Mouse (Mus musculus): ENCODE data around the gene Irgm2. TPM values are rescaled to one million over a fixed set of nuclear protein-coding genes. Genes with fewer than 3 reads are reported as not detected.

The Irgm2 gene
- polyA plus RNA-seq, 1 experiment from 2014 or later, result 1.3 TPM

- no peaks in the 10 kb centered on the region for H3K4me1 ChIP-seq (ENCODE audit: control insufficient read depth, insufficient read depth, low read length)
- 88% methylated on average over 4 of the region's 4 CpGs for WGBS
- no peaks in the 10 kb centered on the region for H3K27me3 ChIP-seq (ENCODE audit: control insufficient read depth, insufficient read depth, low read length)
- H3K4me3 ChIP-seq (replicated peaks; ENCODE audit: low read depth, low read length), result no peak overlapping the region
- no peak overlapping the region for H3K27ac ChIP-seq (replicated peaks; ENCODE audit: low read depth, low read length)
- H3K36me3 ChIP-seq (ENCODE audit: control insufficient read depth, insufficient read depth, low read length), result no peaks in the 10 kb centered on the region
- ATAC-seq (ENCODE audit: low FRiP score, low TSS enrichment) (no peak), DNase-seq (no peak)
- H3K9ac ChIP-seq (replicated peaks; ENCODE audit: low read length), result no peak overlapping the region
- no peaks in the 10 kb centered on the region for H3K9me3 ChIP-seq (ENCODE audit: control insufficient read depth, low read length)
- no peak overlapping the region for H3K4me2 ChIP-seq (ENCODE audit: low read length)
These were observed 60.7 kb downstream of the Irgm2 start for GRCm38 (mm10) chr11:58260156-58260555.

DNA sequence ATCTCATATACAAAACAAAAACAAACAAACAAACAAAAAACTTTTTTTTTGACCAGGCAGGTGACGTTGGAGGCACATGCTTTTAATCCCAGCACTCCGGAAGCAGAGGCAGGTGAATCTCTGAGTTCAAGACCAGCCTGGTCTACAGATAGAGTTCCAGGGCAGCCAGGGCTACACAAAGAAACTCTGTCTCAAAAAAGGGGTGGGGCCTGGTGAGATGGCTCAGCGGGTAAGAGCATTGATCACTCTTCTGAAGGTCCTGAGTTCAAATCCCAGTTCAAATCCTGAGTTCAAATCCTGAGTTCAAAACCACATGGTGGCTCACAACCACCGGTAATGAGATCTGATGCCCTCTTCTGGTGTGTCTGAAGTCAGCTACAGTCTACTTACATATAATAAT, 62.4 kb downstream of the Irgm2 start:
- no peaks in the 10 kb centered on the region for H3K36me3 ChIP-seq (ENCODE audit: control insufficient read depth, insufficient read depth, low read length)
- no peak overlapping the region for H3K27ac ChIP-seq (replicated peaks; ENCODE audit: low read depth, low read length)
- no peaks in the 10 kb centered on the region for H3K9me3 ChIP-seq (ENCODE audit: control insufficient read depth, low read length)
- ATAC-seq (ENCODE audit: low FRiP score, low TSS enrichment) (no peak), DNase-seq (no peak)
- H3K4me3 ChIP-seq (replicated peaks; ENCODE audit: low read depth, low read length), result no peak overlapping the region
- no peaks in the 10 kb centered on the region for H3K27me3 ChIP-seq (ENCODE audit: control insufficient read depth, insufficient read depth, low read length)
- 91% methylated on average over 4 of the region's 4 CpGs for WGBS
- H3K4me2 ChIP-seq (ENCODE audit: low read length), result no peak overlapping the region
- no peaks in the 10 kb centered on the region for H3K4me1 ChIP-seq (ENCODE audit: control insufficient read depth, insufficient read depth, low read length)
- no peak overlapping the region for H3K9ac ChIP-seq (replicated peaks; ENCODE audit: low read length)

DNA sequence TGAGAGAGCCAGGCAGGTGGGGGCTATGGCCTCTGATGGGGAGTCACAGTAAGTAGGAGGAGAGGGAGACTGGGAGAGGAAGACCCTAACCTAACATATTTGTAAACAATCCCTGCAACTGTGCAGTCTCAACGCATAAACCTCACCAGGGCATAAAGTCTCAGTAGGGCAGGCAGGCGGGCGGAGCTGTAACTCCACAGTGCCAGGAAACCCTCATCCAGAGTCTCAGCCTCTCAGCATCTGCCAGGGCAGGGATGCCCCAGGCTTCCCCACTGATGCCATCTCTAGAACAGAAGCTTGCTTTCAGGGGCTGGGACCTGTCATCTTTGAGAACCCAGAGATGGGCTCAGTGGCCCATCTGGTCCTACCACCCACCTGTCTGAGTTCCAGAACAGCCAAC, 62.9 kb downstream of the Irgm2 start:
- Histone ChIP-seq H3K27ac (replicated peaks; ENCODE audit: low read depth, low read length) (no peak overlapping the region), H3K4me1 (ENCODE audit: control insufficient read depth, insufficient read depth, low read length) (no peaks in the 10 kb centered on the region), H3K27me3 (ENCODE audit: control insufficient read depth, insufficient read depth, low read length) (no peaks in the 10 kb centered on the region), H3K36me3 (ENCODE audit: control insufficient read depth, insufficient read depth, low read length) (no peaks in the 10 kb centered on the region), H3K4me2 (ENCODE audit: low read length) (no peak overlapping the region), H3K4me3 (replicated peaks; ENCODE audit: low read depth, low read length) (no peak overlapping the region), H3K9ac (replicated peaks; ENCODE audit: low read length) (no peak overlapping the region), H3K9me3 (ENCODE audit: control insufficient read depth, low read length) (no peaks in the 10 kb centered on the region)
- ATAC-seq (ENCODE audit: low FRiP score, low TSS enrichment) (no peak), DNase-seq (no peak)
- WGBS, result 92% methylated on average over 3 of the region's 3 CpGs

GRCm38 (mm10) chr11:58263516-58263915, 64.1 kb downstream of the Irgm2 start:
- ATAC-seq (ENCODE audit: low FRiP score, low TSS enrichment) (no peak), DNase-seq (no peak)
- Histone ChIP-seq H3K4me2 (ENCODE audit: low read length) (no peak overlapping the region), H3K9ac (replicated peaks; ENCODE audit: low read length) (no peak overlapping the region), H3K27me3 (ENCODE audit: control insufficient read depth, insufficient read depth, low read length) (no peaks in the 10 kb centered on the region), H3K27ac (replicated peaks; ENCODE audit: low read depth, low read length) (no peak overlapping the region), H3K36me3 (ENCODE audit: control insufficient read depth, insufficient read depth, low read length) (no peaks in the 10 kb centered on the region), H3K4me1 (ENCODE audit: control insufficient read depth, insufficient read depth, low read length) (no peaks in the 10 kb centered on the region), H3K4me3 (replicated peaks; ENCODE audit: low read depth, low read length) (no peak overlapping the region), H3K9me3 (ENCODE audit: control insufficient read depth, low read length) (no peaks in the 10 kb centered on the region)
- 79% methylated on average over 2 of the region's 2 CpGs for WGBS

DNA sequence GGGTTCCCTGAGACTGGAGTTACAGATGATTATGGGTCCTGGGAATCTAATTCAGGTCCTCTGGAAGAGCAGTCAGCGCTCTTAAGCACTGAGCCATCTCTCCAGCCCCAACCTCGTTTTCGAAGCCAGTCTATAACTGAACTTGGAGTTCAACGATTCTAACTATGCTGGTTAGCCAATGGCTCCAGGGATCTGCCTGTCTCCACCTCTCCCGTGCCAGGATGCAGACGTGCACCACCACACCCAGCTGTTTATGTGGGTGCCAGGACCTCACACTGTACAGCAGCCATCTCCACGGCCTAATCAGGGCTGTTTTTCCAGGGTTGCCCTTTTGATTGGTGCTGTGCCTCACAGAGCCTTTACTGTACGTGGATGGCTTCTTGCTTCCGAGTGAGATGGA, 65.1 kb downstream of the Irgm2 start:
- H3K4me2 ChIP-seq (ENCODE audit: low read length), result no peak overlapping the region
- H3K27me3 ChIP-seq (ENCODE audit: control insufficient read depth, insufficient read depth, low read length), result no peaks in the 10 kb centered on the region
- 87% methylated on average over 9 of the region's 9 CpGs for WGBS
- ATAC-seq (ENCODE audit: low FRiP score, low TSS enrichment), result no peak
- no peak for DNase-seq
- no peaks in the 10 kb centered on the region for H3K9me3 ChIP-seq (ENCODE audit: control insufficient read depth, low read length)
- H3K27ac ChIP-seq (replicated peaks; ENCODE audit: low read depth, low read length), result no peak overlapping the region
- H3K36me3 ChIP-seq (ENCODE audit: control insufficient read depth, insufficient read depth, low read length), result no peaks in the 10 kb centered on the region
- no peaks in the 10 kb centered on the region for H3K4me1 ChIP-seq (ENCODE audit: control insufficient read depth, insufficient read depth, low read length)
- no peak overlapping the region for H3K9ac ChIP-seq (replicated peaks; ENCODE audit: low read length)
- H3K4me3 ChIP-seq (replicated peaks; ENCODE audit: low read depth, low read length), result no peak overlapping the region

DNA sequence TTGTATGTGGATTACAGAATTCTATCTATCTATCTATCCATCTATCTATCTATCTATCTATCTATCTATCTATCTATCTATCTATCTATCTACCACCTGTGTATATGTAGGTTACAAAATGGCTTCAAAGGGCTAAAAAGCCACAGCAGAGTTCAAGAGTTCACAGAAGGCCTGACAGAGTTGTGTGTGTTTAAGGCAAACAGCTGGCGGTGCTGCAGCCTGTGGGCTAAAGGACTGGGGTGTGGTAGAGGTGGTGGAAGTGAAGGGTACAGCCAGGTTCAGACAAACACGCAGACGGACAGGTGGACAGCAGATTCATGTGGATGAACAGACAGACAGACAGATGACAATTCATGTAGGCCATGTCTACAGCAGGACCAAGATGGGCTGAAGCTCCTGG, 68.9 kb downstream of the Irgm2 start:
- no peak overlapping the region for H3K9ac ChIP-seq (replicated peaks; ENCODE audit: low read length)
- H3K27me3 ChIP-seq (ENCODE audit: control insufficient read depth, insufficient read depth, low read length), result no peaks in the 10 kb centered on the region
- no peak for DNase-seq
- H3K9me3 ChIP-seq (ENCODE audit: control insufficient read depth, low read length), result no peaks in the 10 kb centered on the region
- H3K4me2 ChIP-seq (ENCODE audit: low read length), result no peak overlapping the region
- H3K36me3 ChIP-seq (ENCODE audit: control insufficient read depth, insufficient read depth, low read length), result no peaks in the 10 kb centered on the region
- no peak for ATAC-seq (ENCODE audit: low FRiP score, low TSS enrichment)
- no peak overlapping the region for H3K27ac ChIP-seq (replicated peaks; ENCODE audit: low read depth, low read length)
- no peak overlapping the region for H3K4me3 ChIP-seq (replicated peaks; ENCODE audit: low read depth, low read length)
- H3K4me1 ChIP-seq (ENCODE audit: control insufficient read depth, insufficient read depth, low read length), result no peaks in the 10 kb centered on the region
- 91% methylated on average over 3 of the region's 3 CpGs for WGBS

Other genes starting within 250 kb of the Irgm2 start
- gene Larp1, start 190.6 kb upstream of the Irgm2 start, polyA plus RNA-seq (2014; fragmentation: Nextera tagmentation; extraction: Ambion mirVana), result 19.1 and 19.6 TPM in 2 replicates
- gene Gm12248, start 106.5 kb upstream of the Irgm2 start, polyA plus RNA-seq (2014; fragmentation: Nextera tagmentation; extraction: Ambion mirVana), result not detected in 2 replicates
- 107 and 117 TPM in 2 replicates for gene Cnot8, start 95.5 kb upstream of the Irgm2 start, polyA plus RNA-seq (2014; fragmentation: Nextera tagmentation; extraction: Ambion mirVana)
- gene Gemin5, start 31.1 kb upstream of the Irgm2 start, polyA plus RNA-seq (2014; fragmentation: Nextera tagmentation; extraction: Ambion mirVana), result 14.1 and 15.7 TPM in 2 replicates
- 101 and 102 TPM in 2 replicates for gene Mrpl22, start 28.0 kb upstream of the Irgm2 start, polyA plus RNA-seq (2014; fragmentation: Nextera tagmentation; extraction: Ambion mirVana)
- gene Igtp, start 62 bp upstream of the Irgm2 start, polyA plus RNA-seq (2014; fragmentation: Nextera tagmentation; extraction: Ambion mirVana), result 0.46 and 3.2 TPM in 2 replicates
- gene 4930438A08Rik, start 75.2 kb downstream of the Irgm2 start, polyA plus RNA-seq (2014; fragmentation: Nextera tagmentation; extraction: Ambion mirVana), result not detected in 2 replicates
- 14.2 and 24.9 TPM in 2 replicates for gene Zfp692, start 107.5 kb downstream of the Irgm2 start, polyA plus RNA-seq (2014; fragmentation: Nextera tagmentation; extraction: Ambion mirVana)
- gene Zfp672, start 130.7 kb downstream of the Irgm2 start, polyA plus RNA-seq (2014; fragmentation: Nextera tagmentation; extraction: Ambion mirVana), result 38.1 and 43.3 TPM in 2 replicates
- 39.6 and 40.7 TPM in 2 replicates for gene Sh3bp5l, start 131.1 kb downstream of the Irgm2 start, polyA plus RNA-seq (2014; fragmentation: Nextera tagmentation; extraction: Ambion mirVana)
- gene Lypd8, start 179.4 kb downstream of the Irgm2 start, polyA plus RNA-seq (2014; fragmentation: Nextera tagmentation; extraction: Ambion mirVana), result not detected in 2 replicates
- not detected in 2 replicates for gene 1810065E05Rik, start 221.5 kb downstream of the Irgm2 start, polyA plus RNA-seq (2014; fragmentation: Nextera tagmentation; extraction: Ambion mirVana)
- not detected in 2 replicates for gene Gm12253, start 232.9 kb downstream of the Irgm2 start, polyA plus RNA-seq (2014; fragmentation: Nextera tagmentation; extraction: Ambion mirVana)